Comparison of ENCODE assay signal across 23 mouse cellular contexts in the genomic region with DNA sequence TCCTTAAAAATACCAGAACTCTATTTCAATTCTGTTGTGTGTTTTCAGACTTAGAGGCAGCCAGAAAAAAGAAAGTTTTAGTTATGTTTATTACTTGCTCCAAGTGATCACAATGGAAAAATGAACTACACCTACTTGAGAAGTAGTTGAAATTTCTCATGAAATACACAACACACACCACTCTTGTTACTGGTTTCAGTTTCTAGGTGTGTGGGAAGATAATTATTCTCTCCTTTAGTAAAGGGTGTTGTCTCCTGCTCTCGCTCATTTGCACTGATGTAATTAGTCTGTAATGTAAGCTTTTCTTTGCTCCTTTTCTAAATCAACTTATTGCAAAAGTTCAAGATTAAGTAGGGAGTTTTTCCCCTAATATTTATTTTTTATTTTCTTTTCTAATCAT.
DNase-seq lines count a peak whose midpoint lies in the region; ATAC-seq lines count a peak whose summit lies in the region.
"Had no signal": no experiment of that assay in that cellular context is flagged by ENCODE, and none has a peak within 500 bp of the region (broad histone marks: within the 10 kb centered on the region; RNA-seq: fewer than 3 reads in every experiment).

No protein-coding gene starts in this region.

- no peaks in the 10 kb centered on the region for H3K27me3 ChIP-seq in intestine, embryonic 15.5 days (replicated peaks)
- H3K27me3 ChIP-seq: CH12.LX; embryonic facial prominence, embryonic 12.5 days; forebrain, embryonic 13.5 days; forebrain, embryonic 15.5 days; Patski had no signal

- H3K27ac ChIP-seq in intestine, embryonic 15.5 days: no peak overlapping the region
- H3K27ac ChIP-seq: embryonic facial prominence, embryonic 10.5 days; embryonic facial prominence, embryonic 12.5 days; forebrain, embryonic 13.5 days; forebrain, embryonic 15.5 days had no signal

- peak; percentile 40 for ATAC-seq in activated CD4-positive, CD25-positive, alpha-beta regulatory T cell, adult 4 months
- peak; percentile 54 for ATAC-seq in inflammation-experienced regulatory T-cells, adult 6 months
- no peak for ATAC-seq in intestine, embryonic 15.5 days
- ATAC-seq: forebrain, embryonic 13.5 days; forebrain, embryonic 15.5 days; forebrain, postnatal 0 days; Patski had no signal

- H3K9ac ChIP-seq in intestine, embryonic 15.5 days: no peak overlapping the region
- H3K9ac ChIP-seq: embryonic facial prominence, embryonic 12.5 days; forebrain, embryonic 13.5 days; forebrain, embryonic 15.5 days; forebrain, postnatal 0 days had no signal

- 86% methylated on average over 1 of the region's 1 CpGs for WGBS in intestine, embryonic 15.5 days

- peak; percentile 13 for DNase-seq in CD4-positive, CD25-positive, alpha-beta regulatory T cell, adult 2 months (ENCODE audit: low read depth, low spot score)
- no peak for DNase-seq in gastrocnemius, adult 8-10 months (ENCODE audit: low spot score in 2 of 2)
- DNase-seq: adrenal gland, adult 2 months; adrenal gland, postnatal 10 days; adrenal gland, postnatal 25 days; B cell, adult 2 months; cerebellum, adult 11 months; cerebellum, adult 18-20 months; cerebellum, adult 8-10 months; cerebellum, adult 9-11 months; cerebellum, postnatal 14 days; cerebellum, postnatal 36 days; forebrain, postnatal 0 days had no signal

- H3K36me3 ChIP-seq in intestine, embryonic 15.5 days: no peaks in the 10 kb centered on the region
- H3K36me3 ChIP-seq: embryonic facial prominence, embryonic 10.5 days; embryonic facial prominence, embryonic 12.5 days; forebrain, embryonic 15.5 days; G1E had no signal

- no peaks in the 10 kb centered on the region for H3K4me1 ChIP-seq in intestine, embryonic 15.5 days (replicated peaks)
- H3K4me1 ChIP-seq: embryonic facial prominence, embryonic 10.5 days; embryonic facial prominence, embryonic 12.5 days; forebrain, embryonic 13.5 days; forebrain, embryonic 15.5 days had no signal

- no peaks in the 10 kb centered on the region for H3K9me3 ChIP-seq in intestine, embryonic 15.5 days
- H3K9me3 ChIP-seq: embryonic facial prominence, embryonic 10.5 days; embryonic facial prominence, embryonic 12.5 days; forebrain, embryonic 13.5 days; forebrain, embryonic 15.5 days; G1E had no signal

- H3K4me3 ChIP-seq in intestine, embryonic 15.5 days (replicated peaks): no peak overlapping the region
- H3K4me3 ChIP-seq: embryonic facial prominence, embryonic 10.5 days; embryonic facial prominence, embryonic 12.5 days; forebrain, embryonic 13.5 days; forebrain, embryonic 15.5 days had no signal

- no peak overlapping the region for H3K4me2 ChIP-seq in intestine, embryonic 15.5 days (replicated peaks)
- H3K4me2 ChIP-seq: embryonic facial prominence, embryonic 12.5 days; forebrain, embryonic 13.5 days; forebrain, embryonic 15.5 days had no signal
